Mouse (Mus musculus) A20 (cell line): ENCODE measurements around the gene A130010J15Rik.

ENCODE experiments used
- DNase-seq: peaks from one replicate; pipeline ENCODE4 v3.0.0-alpha.2; 2011; ENCODE audit warnings: low read depth, low spot score

A130010J15Rik gene

DNA sequence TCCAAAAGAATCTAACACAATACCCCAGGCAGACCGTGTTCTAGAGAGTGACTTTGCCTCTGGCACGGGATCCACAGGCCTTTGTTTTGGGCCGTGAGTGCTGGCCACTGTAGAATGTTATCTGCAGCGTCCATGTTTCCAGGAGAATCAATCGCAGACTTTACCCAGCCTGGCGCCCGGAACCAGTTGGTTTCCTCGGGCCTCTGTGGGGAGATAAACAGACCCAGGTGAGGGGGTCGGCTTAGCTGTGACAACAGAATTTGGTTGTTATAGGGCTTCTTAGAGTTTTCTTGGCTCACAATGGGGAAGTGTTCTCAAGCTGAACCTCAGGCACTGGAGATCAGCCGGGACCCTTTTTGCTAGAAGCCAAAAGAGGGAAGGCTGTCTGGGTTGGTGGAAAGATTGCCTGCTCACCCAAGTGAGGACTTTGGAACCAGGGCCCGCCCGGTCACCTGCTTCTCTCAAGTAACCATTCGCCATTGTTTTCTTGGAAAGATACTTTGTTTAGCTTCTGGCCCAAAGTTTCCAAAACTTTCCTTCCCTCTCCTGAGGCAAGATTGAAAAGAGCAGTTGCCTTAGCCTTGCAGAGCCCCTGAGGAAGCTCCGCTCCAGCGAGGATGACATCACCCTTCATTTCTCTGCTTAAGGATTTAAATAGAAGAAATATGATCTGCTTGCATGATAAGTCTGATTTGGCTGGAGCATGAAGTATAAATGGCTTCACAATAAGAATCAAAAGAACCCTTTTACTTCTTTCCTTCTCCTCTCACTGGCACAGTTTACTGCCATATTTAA is 11.3 kb upstream of the A130010J15Rik start:
- DNase-seq, result no peak

DNA sequence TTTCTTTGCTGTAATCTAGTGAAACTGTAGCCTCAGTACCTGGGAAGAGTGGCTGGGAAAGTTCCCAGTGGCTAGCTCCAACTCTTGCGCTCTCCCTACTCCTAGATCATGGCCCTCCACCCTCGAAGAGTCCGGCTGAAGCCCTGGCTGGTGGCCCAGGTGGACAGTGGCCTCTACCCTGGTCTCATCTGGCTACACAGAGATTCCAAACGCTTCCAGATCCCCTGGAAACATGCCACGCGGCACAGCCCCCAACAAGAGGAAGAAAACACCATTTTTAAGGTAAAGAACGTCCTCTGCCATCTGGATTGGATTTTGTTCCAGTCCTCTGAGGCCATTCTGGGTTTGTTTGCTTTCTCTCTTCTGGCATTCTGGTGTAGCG is 10.7 kb upstream of the A130010J15Rik start:
- no peak for DNase-seq

DNA sequence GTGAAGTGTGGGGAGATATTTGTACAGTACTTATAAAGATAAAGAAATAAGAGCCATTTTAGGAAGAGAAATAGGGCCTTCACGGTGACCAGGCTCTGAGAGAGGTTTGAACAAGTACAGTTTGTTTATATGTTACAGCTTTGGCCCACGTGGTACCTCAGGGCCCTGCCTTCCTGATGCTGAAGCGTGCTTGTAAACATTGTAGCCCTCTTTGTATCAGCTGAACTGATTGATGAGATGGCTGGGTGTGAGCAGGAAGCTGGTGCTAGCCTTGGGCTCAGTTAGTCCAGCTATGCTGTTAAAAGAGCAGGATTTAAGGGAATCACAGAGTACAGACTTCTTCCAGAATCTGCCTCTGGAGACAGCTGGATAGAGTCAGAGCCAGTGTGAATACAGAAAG is 8.7 kb upstream of the A130010J15Rik start:
- DNase-seq, result no peak

DNA sequence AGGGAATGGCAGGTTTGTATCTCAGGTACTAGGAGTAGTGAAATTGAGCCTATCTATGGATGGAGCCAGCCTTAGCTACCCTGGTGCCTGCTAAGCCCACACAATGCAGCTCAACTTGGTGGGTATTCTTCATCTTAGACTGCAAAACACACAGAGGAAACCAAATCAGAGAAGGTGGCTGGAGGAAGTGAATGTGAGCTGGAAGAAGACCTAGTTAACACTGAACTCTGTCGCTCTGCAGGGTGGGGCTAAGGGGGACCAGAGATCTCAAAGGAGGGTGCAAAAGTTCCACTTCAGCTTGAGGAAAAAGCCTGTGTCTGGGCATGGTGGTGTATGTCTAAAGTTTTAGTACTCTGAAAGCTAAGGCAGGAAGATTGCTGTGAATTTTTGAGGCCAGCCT is 8.2 kb upstream of the A130010J15Rik start:
- peak; percentile 27 for DNase-seq

DNA sequence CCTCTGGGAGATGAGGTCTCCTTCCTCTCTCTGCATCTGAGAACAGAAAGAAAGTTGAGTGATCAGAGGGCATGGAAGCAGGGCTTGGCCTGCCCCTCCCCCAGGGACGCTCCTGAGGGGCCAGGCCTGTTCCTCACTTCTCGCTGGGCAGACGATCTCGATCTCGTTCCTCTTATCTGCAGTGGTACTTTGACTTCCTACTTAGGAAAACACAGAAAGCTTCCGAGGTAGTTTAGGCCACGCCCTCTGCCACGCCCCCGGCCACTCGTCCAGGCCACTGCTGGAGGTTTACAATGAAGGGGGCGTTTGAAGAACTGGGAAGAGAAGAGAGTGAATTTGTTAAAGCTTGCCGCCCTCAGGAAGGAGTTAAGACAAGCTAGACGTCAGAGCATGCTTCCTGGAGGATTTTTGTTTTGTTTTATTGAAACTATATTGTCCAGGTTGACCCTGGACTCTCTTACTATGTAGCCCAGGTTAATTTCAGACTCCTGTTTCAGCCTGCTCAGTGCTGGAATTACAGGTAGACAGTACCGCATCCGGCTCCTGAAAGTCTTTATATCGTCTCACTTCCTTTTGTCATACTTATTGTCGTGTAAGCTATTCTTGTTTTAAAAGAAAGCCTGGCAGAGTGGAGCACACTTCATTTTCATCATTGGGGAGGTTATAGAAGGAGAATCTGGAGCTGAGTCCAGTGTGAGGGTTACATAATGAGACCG is 7.4 kb upstream of the A130010J15Rik start:
- DNase-seq, result peak; percentile 77

DNA sequence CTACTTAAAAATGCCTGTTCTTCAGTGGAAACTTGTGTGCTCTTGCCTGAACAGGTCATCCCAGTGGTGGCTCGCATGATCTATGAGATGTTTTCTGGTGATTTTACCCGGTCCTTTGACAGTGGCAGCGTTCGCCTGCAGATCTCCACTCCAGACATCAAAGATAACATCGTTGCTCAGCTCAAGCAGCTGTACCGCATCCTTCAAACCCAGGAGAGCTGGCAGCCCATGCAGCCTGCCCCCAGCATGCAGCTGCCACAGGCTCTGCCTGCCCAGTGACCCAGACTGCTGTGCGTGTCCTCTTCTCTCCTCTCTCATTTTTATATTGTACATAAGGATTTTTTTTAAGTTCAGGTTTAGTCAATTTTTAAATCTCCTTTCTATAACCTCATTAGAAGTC is 1.4 kb downstream of the A130010J15Rik start:
- no peak for DNase-seq

DNA sequence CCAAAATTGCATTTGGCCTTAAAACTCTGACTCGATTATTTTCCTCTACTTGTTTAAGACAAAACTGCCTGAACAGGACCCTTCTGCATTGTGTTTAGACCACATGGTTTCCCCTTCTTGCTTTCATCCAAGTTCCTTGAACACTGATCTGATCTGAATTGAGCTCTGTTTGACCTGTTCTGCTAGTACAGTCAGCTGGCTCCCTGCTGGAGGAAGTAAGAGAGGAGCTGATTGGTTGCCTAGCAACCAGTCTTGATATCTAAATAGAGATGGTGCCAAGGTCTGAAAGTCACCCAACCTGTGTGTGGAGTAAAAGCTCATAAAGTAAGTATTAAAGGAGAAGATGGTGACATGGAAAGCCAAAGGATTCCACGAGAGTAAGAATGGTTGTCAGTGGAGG is 2.0 kb downstream of the A130010J15Rik start:
- peak; percentile 34 for DNase-seq

DNA sequence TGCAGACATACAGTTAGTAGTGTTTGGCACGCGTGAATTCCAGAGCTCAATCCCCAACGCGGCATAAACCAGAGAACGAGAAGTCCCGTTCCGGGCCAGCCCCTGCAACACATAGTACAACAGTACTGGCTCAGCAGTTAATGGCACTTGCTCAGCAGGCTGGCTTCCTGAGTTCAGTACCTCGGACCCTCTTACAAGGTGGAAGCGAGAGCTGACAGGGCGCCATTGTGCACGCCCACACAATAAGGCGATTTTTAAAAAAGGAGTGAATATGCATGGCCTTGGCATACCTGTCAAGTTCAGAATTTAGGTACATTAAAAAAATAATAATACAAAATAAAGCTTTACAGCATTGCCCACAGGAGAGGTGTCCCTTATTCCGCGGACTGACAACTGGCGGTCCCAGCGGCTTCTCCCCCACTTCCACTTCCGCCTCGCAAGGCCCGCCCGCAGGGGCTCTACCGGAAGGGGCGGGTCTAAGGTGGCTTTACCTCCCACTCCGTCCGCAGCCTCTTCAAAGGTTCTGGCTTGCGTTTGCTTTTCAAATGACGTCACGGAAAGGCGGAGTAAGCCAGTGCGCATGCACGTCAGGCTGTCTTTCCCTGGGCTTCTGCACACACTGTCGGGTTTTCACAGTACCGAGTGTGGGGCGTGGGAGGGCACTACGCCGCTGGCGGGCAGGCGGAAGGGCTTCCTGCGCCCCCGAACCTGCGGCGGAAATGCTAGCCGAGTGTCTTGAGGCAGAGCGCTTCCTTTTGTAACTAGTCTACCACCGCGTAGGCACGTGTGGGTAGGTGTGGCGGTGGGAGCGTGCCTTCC is 5.4 kb downstream of the A130010J15Rik start:
- peak; percentile 99 for DNase-seq

DNA sequence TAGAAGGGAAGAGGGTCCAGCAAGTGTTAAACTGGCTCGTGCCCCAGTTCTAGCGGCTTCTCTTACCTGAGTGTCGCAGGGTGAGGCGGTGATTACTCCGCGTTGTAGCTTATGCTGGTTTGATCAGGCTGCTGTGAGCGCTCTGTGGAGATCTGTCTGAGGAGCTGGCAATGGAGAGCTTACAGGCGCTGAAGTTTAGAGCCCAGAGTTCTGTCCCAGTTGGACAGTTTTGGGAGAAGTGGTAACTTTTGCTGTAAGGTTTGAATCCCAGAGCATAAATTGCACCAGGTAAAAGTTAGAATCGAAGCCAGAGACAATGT is 5.9 kb downstream of the A130010J15Rik start:
- DNase-seq, result no peak

DNA sequence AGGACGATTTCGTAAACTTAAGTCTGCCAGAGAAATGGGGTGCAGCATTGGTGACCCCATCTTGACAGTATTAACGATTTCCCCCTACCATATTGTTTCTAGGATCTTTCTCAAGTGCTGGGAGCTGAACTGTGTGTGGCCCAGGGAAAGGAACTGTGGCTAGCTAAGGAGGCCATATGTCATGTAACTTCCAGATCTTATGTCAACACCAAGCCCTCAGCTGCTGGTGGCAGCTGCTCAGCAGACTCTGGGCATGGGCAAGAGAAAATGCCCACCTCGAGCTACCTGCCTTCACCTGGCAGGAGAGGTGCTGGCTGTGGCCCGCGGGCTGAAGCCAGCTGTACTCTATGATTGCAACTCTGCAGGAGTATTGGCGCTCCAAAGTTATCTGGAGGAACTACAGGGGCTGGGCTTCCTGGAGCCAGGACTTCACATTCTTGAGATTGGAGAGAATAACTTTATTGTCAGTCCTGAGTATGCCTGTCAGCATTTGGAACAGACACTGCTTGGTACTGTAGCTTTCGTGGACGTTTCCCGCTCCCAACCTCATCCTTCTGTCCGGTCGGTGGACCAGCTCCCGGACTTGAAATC is 6.4 kb downstream of the A130010J15Rik start:
- DNase-seq, result peak; percentile 45

DNA sequence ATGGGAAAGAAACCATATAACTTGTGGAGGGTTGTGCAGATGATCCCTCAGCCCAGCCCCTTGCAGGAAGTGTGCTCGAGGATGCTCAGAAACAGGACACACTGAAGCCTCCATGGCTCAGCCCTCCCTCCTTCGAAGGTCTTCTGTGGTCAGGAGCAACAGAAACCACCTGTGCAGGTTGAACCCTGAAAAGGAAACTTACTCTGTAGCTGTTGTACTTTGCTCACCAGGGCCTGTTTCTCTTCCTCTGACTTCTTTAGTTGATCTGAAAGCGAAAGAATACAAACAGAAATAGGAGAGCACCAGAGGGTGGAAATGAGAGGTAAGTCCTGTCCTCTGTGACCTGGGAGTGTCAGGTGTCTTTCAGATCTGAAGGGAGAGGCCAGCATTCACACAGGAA is 13.3 kb downstream of the A130010J15Rik start:
- peak; percentile 76 for DNase-seq

DNA sequence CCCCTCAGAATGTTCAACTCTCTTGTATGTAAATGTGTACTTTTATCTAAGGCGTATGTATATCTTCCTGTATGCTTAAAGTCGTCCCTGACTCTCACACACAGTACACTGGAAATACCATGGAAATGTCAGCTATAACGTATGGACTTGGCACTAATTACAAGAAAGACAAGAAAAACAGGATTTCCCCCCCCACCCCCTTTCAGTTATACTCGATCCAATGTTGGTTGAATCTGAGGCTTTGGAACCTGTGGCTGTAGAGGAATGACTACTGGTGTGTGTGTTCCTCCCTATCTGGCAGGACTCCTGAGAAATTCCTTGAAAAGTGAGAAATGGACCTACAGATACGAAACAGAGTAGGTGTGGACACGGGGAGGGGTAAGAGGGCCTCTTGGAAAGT is 20.4 kb downstream of the A130010J15Rik start:
- DNase-seq, result no peak

DNA sequence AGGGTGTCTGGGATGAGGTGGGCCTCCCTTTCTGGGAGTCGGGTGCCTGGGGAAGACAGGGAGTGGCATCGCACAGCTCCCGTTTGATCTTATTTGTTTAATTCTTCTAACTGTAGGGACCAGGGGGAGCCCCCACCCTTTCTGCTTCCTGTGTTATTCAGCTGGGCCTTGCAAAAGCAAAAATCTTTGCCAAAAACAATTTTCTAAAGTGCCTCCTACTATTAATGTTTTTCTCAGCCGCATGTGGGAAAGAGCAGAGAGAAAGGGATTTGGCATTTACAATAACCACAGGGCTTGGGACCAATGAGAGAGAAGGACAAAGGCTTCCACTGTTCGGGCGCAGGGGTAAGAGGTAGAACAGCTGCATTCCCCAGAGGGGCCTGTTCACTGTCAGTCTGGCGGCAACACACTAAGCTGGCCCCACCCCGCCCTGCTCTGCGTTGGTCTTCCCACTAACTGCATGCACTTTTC is 21.3 kb downstream of the A130010J15Rik start:
- no peak for DNase-seq

DNA sequence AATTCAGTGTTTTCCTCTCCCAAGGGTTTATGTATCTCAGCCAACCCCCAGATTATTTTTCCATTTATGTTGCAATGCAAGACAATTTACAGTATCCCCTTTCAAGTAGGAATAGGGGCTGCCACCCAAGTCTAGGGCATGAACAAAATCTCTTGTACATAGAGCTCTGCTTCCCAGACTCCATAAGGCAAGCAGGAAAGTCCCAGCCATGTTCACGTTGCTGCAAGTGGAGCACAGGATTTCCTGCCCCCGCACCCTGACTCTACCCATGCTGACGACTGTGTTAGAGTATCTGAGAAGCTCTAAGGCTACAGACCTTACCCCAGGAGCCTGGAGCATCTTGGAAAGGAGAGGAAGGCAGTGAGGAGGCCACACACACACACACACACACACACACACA is 21.9 kb downstream of the A130010J15Rik start:
- DNase-seq, result no peak

DNA sequence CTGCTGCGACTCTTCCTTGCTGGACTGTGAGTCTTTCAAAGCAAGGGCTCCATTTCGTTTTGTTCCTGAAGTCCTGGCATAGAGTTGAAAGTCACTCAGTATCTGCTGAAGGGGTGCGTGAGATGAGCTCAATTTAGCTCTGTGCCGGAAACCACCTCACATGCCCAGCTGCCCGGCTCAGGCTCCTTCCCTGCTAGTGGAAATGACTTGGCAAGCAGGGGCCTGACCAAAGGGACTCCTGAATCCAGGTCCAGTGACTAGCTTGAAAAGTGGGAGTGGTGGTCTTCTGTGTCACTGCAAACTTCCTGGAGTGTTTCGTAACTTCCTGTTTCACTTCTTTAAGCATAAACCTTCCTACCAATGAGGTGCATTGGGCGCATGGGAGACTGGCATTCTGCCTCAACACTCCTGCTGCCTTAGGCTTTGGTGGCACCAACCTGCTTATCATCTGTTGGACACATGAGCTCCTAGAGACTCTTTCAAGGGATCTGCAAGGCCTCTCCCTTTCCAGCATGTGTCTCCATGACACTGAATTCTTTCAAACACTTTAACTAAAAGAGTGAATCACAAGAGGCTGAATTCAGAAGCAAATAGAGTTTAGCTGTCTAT is 23.9 kb downstream of the A130010J15Rik start:
- DNase-seq, result no peak

DNA sequence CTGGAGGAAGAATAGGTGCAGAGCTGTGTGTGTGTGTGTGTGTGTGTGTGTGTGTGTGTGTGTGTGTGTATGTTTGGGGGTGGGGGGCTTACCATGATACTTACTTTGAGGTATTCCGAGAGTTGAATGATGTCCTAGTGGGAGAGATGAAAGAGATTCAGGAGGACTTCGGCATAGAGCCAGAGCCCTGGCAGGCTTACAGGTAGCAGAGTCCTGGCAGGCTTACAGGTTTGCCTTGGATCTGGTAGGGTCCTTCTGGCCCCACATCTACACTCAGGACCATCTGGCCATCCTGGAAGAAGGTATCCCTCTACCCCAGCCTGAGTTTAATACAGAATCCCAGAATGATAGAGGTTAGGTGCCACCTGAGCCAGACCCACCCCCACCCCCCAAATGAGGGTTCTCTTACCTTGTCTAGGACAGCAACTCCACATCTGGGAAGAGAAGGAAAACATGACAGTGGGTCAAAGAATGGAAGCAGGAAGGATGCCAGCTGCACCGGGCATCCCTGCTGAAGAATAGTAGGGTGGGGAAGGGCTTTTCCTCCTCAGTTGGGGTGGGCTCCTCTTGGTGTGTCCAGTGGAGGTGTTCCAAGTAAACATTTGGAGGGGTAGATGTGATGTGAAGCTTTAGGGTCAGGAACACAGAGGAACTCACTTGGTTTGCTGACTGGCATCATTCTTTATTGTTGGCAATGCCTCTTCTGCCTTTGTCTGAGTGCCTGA is 26.7 kb downstream of the A130010J15Rik start:
- no peak for DNase-seq

DNA sequence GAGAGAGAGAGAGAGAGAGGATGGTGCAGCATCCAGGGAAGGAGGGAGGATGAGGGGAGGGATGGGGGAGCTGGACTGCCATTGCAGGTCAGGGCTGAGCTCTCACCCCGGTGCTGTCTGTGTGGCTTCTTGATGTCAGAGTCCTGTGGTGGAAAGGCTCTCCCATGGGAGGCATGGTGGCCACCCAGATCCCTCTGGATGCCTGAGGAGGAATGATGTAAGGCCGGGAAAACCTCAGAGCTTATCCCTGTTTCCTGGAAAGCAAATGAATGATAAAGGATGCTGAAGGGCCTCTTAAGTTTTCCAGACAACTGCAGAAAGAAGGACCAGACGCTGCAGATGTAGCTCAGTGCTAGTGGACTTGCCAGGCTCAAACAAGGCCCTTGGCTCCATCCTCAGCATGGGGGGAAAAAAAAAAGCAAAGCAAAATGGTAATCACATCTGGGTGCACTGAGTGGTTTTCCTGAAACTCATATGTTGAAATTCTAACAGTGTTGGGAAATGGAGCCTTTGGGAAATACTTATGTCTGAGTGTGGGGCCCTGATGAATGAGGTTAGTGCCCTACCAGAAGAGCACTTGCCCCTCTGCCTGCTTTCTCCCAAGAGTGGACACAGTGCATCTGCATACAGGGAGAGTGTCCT is 27.4 kb downstream of the A130010J15Rik start:
- DNase-seq, result no peak

DNA sequence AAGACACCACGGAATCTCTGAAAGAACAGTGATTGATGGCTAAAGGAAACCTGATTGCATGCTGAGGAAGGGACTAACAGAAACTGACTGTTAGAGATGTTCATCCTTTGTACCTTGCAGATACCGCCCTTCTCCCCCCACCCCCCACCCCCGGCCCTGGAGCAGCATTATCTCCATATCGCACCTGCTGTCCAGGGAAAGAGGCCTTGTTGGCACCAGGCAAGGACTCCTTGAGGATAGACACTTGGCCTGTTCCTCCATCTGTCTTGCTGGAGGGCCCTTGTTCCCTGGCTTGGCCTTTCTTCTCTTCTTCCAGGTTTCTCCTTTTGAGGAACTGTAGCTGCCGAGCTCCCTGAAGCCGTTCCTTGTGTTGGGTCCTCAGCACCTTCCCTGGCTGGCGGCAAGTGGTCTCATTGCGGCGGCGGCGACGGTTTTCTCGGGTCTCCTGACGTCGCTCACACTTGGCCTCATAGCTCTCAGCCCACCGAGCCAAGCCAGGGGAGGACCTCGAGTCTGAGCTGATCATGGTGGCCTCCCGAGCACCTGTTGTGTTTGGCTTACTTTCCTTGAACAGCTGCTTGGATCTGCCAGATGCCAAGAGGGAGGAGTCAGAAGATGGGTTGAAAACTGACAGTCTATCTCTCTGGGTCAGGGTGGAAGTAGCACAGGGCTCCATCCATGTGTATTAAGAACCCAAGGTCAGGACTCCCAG is 29.8 kb downstream of the A130010J15Rik start:
- DNase-seq, result no peak

DNA sequence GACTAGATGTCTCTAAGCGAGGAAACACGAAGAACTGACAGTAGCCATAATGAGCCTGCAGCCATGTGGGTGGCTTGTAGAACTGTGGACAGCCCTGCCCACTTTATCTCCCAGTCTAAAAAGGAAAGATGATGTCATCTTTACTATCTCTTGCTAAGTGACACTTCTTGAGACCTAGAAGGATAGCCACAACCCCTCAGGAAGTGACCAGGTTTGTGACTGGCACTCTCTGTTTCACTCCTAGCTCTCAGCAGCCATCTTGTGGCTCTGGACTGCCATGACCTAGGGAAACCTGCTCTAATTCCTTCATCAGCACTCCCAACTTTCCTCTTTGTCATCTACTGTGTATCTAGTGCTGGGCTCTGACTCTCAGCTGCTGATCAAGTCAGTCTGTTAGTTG is 30.5 kb downstream of the A130010J15Rik start:
- DNase-seq, result no peak
